Mouse (Mus musculus): Measurements from ENCODE around the gene Napepld. TPM values are rescaled to one million over a fixed set of nuclear protein-coding genes. Genes with fewer than 3 reads are reported as not detected.

Gene Napepld
- total and polyA plus RNA-seq, 3 experiments = 1.6 to 1.8 (median 1.7) TPM

GRCm38 (mm10) chr5:21658038-21658437, 43.2 kb downstream of the Napepld start:
- H3K4me1 ChIP-seq (ENCODE audit: control insufficient read depth in 1 of 2, insufficient read depth in 2 of 2) = peaks cover 3 to 17% of the 10 kb centered on the region in 2 experiments
- H3K36me3 ChIP-seq (replicated peaks in 1 of 2; ENCODE audit: control insufficient read depth in 1 of 2, insufficient read depth in 1 of 2, low read length in 1 of 2) = peaks cover 37 to 59% of the 10 kb centered on the region in 2 experiments

DNA sequence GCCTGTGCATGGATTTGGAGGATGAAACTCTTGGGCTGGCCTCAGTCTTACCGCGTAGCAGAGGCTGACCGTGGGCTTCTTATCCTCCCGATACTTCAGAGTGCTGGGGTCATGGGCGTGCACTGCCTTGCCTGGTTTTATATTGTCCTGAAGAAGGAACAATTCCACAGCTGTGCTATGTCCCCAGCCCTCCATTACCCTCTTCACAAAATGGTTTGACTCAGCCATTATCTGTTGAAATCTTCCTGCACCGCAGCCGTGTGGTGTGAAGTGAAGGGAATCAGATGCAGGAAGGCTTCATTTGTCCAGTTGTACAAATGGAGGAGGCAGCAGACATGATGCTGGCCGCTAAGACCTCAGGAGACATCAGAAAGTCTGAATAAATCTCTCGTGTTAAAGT, 44.3 kb downstream of the Napepld start:
- Histone ChIP-seq H3K4me1 (ENCODE audit: control insufficient read depth in 1 of 2, insufficient read depth in 2 of 2) (peaks cover 3 to 17% of the 10 kb centered on the region in 2 experiments), H3K4me3 (replicated peaks in 1 of 3; ENCODE audit: low read depth in 2 of 3, low read length in 2 of 3, poor library complexity in 1 of 3) (no peak overlapping the region), H3K36me3 (replicated peaks in 1 of 2; ENCODE audit: control insufficient read depth in 1 of 2, insufficient read depth in 1 of 2, low read length in 1 of 2) (peaks cover 40 to 66% of the 10 kb centered on the region in 2 experiments), H3K9me3 (replicated peaks; ENCODE audit: low read length) (no peaks in the 10 kb centered on the region), H3K9ac (ENCODE audit: insufficient read depth, low read depth) (no peak overlapping the region), H3K79me2 (replicated peaks; ENCODE audit: control insufficient read depth, extremely low read depth, insufficient read depth, poor library complexity, severe bottlenecking) (no peaks in the 10 kb centered on the region), H3K4me2 (ENCODE audit: insufficient read depth, low read depth, poor library complexity, severe bottlenecking) (no peak overlapping the region), H3K27ac (ENCODE audit: insufficient read depth, low read depth) (no peak overlapping the region), H3K27me3 (replicated peaks) (no peaks in the 10 kb centered on the region)
- no peak for TF ChIP-seq SIN3A (IDR thresholded peaks at IDR 0.05; ENCODE audit: low read length)
- TF ChIP-seq ELF1 (IDR thresholded peaks at IDR 0.05; ENCODE audit: low read depth, low read length) = no peak
- no peak for TF ChIP-seq TCF12 (IDR thresholded peaks at IDR 0.05; ENCODE audit: low read depth, low read length)
- TF ChIP-seq IRF4 (IDR thresholded peaks at IDR 0.05; ENCODE audit: low read depth, low read length) = no peak
- TF ChIP-seq USF2 (conservative IDR thresholded peaks at IDR 0.05; ENCODE audit: low read depth, low read length) = no peak
- no peak for TF ChIP-seq PAX5 (IDR thresholded peaks at IDR 0.05; ENCODE audit: low read length)
- TF ChIP-seq MAZ (IDR thresholded peaks at IDR 0.05; ENCODE audit: low read depth, low read length) = no peak
- TF ChIP-seq POLR2A (IDR thresholded peaks at IDR 0.05; ENCODE audit: low read depth, low read length) = no peak
- no peak for TF ChIP-seq NELFE (IDR thresholded peaks at IDR 0.05; ENCODE audit: low read depth, low read length)
- no peak for TF ChIP-seq KAT2A (IDR thresholded peaks at IDR 0.05; ENCODE audit: insufficient replicate concordance, low read length)
- no peak for TF ChIP-seq POLR2AphosphoS2 (IDR thresholded peaks at IDR 0.05; ENCODE audit: low read depth, low read length)
- no peak for DNase-seq (ENCODE audit: extremely low read depth)
- dilution Hi-C loops (cut with MboI; ENCODE audit: extremely low pct_ligation_motif_present, extremely low pct_unique_long_range_greater_than_20kb, low sequenced_read_pairs) (no loop called here), in situ Hi-C loops (cut with MboI; ENCODE audit: low pct_ligation_motif_present, low pct_unique_long_range_greater_than_20kb, low sequenced_read_pairs) (no loop called here)

More at GRCm38 (mm10) chr5:21658038-21658437, 43.2 kb downstream of the Napepld start:
- Histone ChIP-seq H3K9me3 (replicated peaks; ENCODE audit: low read length) (no peaks in the 10 kb centered on the region), H3K27ac (ENCODE audit: insufficient read depth, low read depth) (no peak overlapping the region), H3K27me3 (replicated peaks) (no peaks in the 10 kb centered on the region), H3K79me2 (replicated peaks; ENCODE audit: control insufficient read depth, extremely low read depth, insufficient read depth, poor library complexity, severe bottlenecking) (no peaks in the 10 kb centered on the region), H3K9ac (ENCODE audit: insufficient read depth, low read depth) (no peak overlapping the region), H3K4me3 (replicated peaks in 1 of 3; ENCODE audit: low read depth in 2 of 3, low read length in 2 of 3, poor library complexity in 1 of 3) (no peak overlapping the region), H3K4me2 (ENCODE audit: insufficient read depth, low read depth, poor library complexity, severe bottlenecking) (no peak overlapping the region)
- no peak for DNase-seq (ENCODE audit: extremely low read depth)
- in situ Hi-C loops (cut with MboI; ENCODE audit: low pct_ligation_motif_present, low pct_unique_long_range_greater_than_20kb, low sequenced_read_pairs) = no loop called here
- TF ChIP-seq HCFC1 (IDR thresholded peaks at IDR 0.05; ENCODE audit: low read depth, low read length) (no peak), SMC3 (IDR thresholded peaks at IDR 0.05; ENCODE audit: low read depth, low read length) (no peak), RCOR1 (conservative IDR thresholded peaks at IDR 0.05; ENCODE audit: low read depth, low read length) (no peak), KAT2A (IDR thresholded peaks at IDR 0.05; ENCODE audit: insufficient replicate concordance, low read length) (no peak), ELF1 (IDR thresholded peaks at IDR 0.05; ENCODE audit: low read depth, low read length) (no peak), MAX (IDR thresholded peaks at IDR 0.05; ENCODE audit: low read length) (no peak), ZKSCAN1 (IDR thresholded peaks at IDR 0.05; ENCODE audit: borderline replicate concordance, low read depth, low read length) (no peak), JUN (IDR thresholded peaks at IDR 0.05; ENCODE audit: insufficient read depth, low read depth, low read length) (no peak), CTCF (conservative IDR thresholded peaks at IDR 0.05 in 1 of 2, IDR thresholded peaks at IDR 0.05 in 1 of 2; ENCODE audit: low read depth in 2 of 2, low read length in 2 of 2) (no peak), CHD2 (IDR thresholded peaks at IDR 0.05; ENCODE audit: low read length) (no peak), ZC3H11A (IDR thresholded peaks at IDR 0.05; ENCODE audit: low read depth, low read length) (no peak), POLR2AphosphoS2 (IDR thresholded peaks at IDR 0.05; ENCODE audit: low read depth, low read length) (no peak)
- dilution Hi-C loops (cut with MboI; ENCODE audit: extremely low pct_ligation_motif_present, extremely low pct_unique_long_range_greater_than_20kb, low sequenced_read_pairs) = no loop called here
